Mouse (Mus musculus) thymus, adult 2 months (tissue): Measurements from ENCODE around the gene Pnpo.

Source experiments
- CTCF ChIP-seq: fragments of 200-500 bp; IDR thresholded peaks from 2 replicates; pipeline ENCODE4 v1.5.1; 2012; ENCODE audit warnings: mild to moderate bottlenecking, control low read depth, low read length, moderate library complexity, borderline replicate concordance; ENCODE audit not compliant: control insufficient read depth, poor library complexity, insufficient read depth; ENCODE audit errors: extremely low read depth
- POLR2A ChIP-seq: fragments of 200-500 bp; IDR thresholded peaks from 2 replicates; pipeline ENCODE4 v1.6.1; 2012; ENCODE audit warnings: mild to moderate bottlenecking, low read length, control low read depth, moderate library complexity; ENCODE audit not compliant: control insufficient read depth, poor library complexity, insufficient read depth; ENCODE audit errors: extremely low read depth

GRCm38 (mm10) chr11:96981461-96981860 lies 37.7 kb upstream of the Pnpo start:
- TF ChIP-seq CTCF (no peak), POLR2A (no peak)
